Mouse (Mus musculus) thymus, adult 2 months (tissue): ENCODE measurements at regions not wholly inside any gene's neighbourhood (a gene's known extent, or its start where the extent isn't known, plus 50 kb on each side); places are given as distances from the start of the nearest gene placed in this dataset.

Source experiments
- CTCF ChIP-seq: fragments of 200-500 bp; IDR thresholded peaks from 2 replicates; pipeline ENCODE4 v1.5.1; 2012; ENCODE audit warnings: mild to moderate bottlenecking, control low read depth, low read length, moderate library complexity, borderline replicate concordance; ENCODE audit not compliant: control insufficient read depth, poor library complexity, insufficient read depth; ENCODE audit errors: extremely low read depth
- POLR2A ChIP-seq: fragments of 200-500 bp; IDR thresholded peaks from 2 replicates; pipeline ENCODE4 v1.6.1; 2012; ENCODE audit warnings: mild to moderate bottlenecking, low read length, control low read depth, moderate library complexity; ENCODE audit not compliant: control insufficient read depth, poor library complexity, insufficient read depth; ENCODE audit errors: extremely low read depth

- no peak for TF ChIP-seq CTCF
- no peak for TF ChIP-seq POLR2A
Measured at GRCm38 (mm10) chr8:35143018-35143656, 622.5 kb upstream of the Gm19410 start.
